Mouse (Mus musculus): ENCODE measurements around the gene Dhx34. TPM values are rescaled to one million over a fixed set of nuclear protein-coding genes. Genes with fewer than 3 reads are reported as not detected.
"Not testable (repeated sequence)": the region's sequence is repeated elsewhere in the genome, so short reads cannot be mapped to it uniquely, and the experiment has no call there.

The Dhx34 gene
- 8.6 and 11.0 TPM in 2 replicates for total RNA-seq (2012; rRNA removed)

- Histone ChIP-seq H3K9me3 (ENCODE audit: control insufficient read depth, insufficient read depth, low read depth, low read length) (no peaks in the 10 kb centered on the region), H3K36me3 (ENCODE audit: control insufficient read depth, insufficient read depth, low read length, poor library complexity, severe bottlenecking) (no peaks in the 10 kb centered on the region), H3K4me1 (ENCODE audit: control insufficient read depth in 2 of 2, insufficient read depth in 2 of 2, low read length in 2 of 2, poor library complexity in 1 of 2) (no peaks in the 10 kb centered on the region), H3K9ac (ENCODE audit: insufficient read depth, low read depth, low read length, poor library complexity, severe bottlenecking) (peak within 1 kb of the TSS; percentile 72), H3K4me3 (ENCODE audit: insufficient read depth in 1 of 2, low read depth in 1 of 2, low read length in 2 of 2, poor library complexity in 1 of 2, severe bottlenecking in 1 of 2) (peak within 1 kb of the TSS; percentile 60 to 69), H3K27ac (ENCODE audit: insufficient read depth, low read depth, low read length, poor library complexity, severe bottlenecking) (no peak within 1 kb of the TSS)
- in situ Hi-C loops (cut with MboI; ENCODE audit: low sequenced_read_pairs in 2 of 2, unreplicated experiment in 2 of 2) = no loop called here
- peak; percentile 98 for DNase-seq (ENCODE audit: low read depth, low spot score)
- no peak for TF ChIP-seq ZC3H11A (IDR thresholded peaks at IDR 0.05; ENCODE audit: borderline replicate concordance, low read depth, low read length)
- TF ChIP-seq HCFC1 (IDR thresholded peaks at IDR 0.05; ENCODE audit: borderline replicate concordance, insufficient read depth, low read length) = peak; percentile 59; the same call in 1 of the 2 replicates
- no peak for TF ChIP-seq CHD2 (IDR thresholded peaks at IDR 0.05; ENCODE audit: low read depth, low read length)
- TF ChIP-seq MAFK (IDR thresholded peaks at IDR 0.05; ENCODE audit: insufficient read depth, low read depth, low read length) = no peak
- TF ChIP-seq ZNF384 (IDR thresholded peaks at IDR 0.05; ENCODE audit: low read depth, low read length) = no peak
Observed at GRCm38 (mm10) chr7:16221582-16222272, at the start of gene Dhx34. Gene Dhx34 (minus strand): TSS chr7:16222037.

GRCm38 (mm10) chr7:16271139-16271538 lies 49.3 kb upstream of the Dhx34 start:
- Histone ChIP-seq H3K4me1 (ENCODE audit: control insufficient read depth in 2 of 2, insufficient read depth in 2 of 2, low read length in 2 of 2, poor library complexity in 1 of 2) (peaks cover 0 to 4% of the 10 kb centered on the region in 2 experiments; a peak in 1 of 4 replicates), H3K36me3 (ENCODE audit: control insufficient read depth, insufficient read depth, low read length, poor library complexity, severe bottlenecking) (peaks cover 12% of the 10 kb centered on the region), H3K4me3 (ENCODE audit: insufficient read depth in 1 of 2, low read depth in 1 of 2, low read length in 2 of 2, poor library complexity in 1 of 2, severe bottlenecking in 1 of 2) (no peak overlapping the region), H3K27ac (ENCODE audit: insufficient read depth, low read depth, low read length, poor library complexity, severe bottlenecking) (no peak overlapping the region), H3K9ac (ENCODE audit: insufficient read depth, low read depth, low read length, poor library complexity, severe bottlenecking) (no peak overlapping the region), H3K9me3 (ENCODE audit: control insufficient read depth, insufficient read depth, low read depth, low read length) (no peaks in the 10 kb centered on the region)
- TF ChIP-seq CHD2 (IDR thresholded peaks at IDR 0.05; ENCODE audit: low read depth, low read length) (no peak), ZC3H11A (IDR thresholded peaks at IDR 0.05; ENCODE audit: borderline replicate concordance, low read depth, low read length) (no peak), HCFC1 (IDR thresholded peaks at IDR 0.05; ENCODE audit: borderline replicate concordance, insufficient read depth, low read length) (no peak), MAFK (IDR thresholded peaks at IDR 0.05; ENCODE audit: insufficient read depth, low read depth, low read length) (no peak), ZNF384 (IDR thresholded peaks at IDR 0.05; ENCODE audit: low read depth, low read length) (no peak)
- DNase-seq (ENCODE audit: low read depth, low spot score) = no peak
- in situ Hi-C loops (cut with MboI; ENCODE audit: low sequenced_read_pairs in 2 of 2, unreplicated experiment in 2 of 2) = loop anchor here in 1 of 2 experiments (25.0 kb wide), 1 partner anchor 309 kb away; the partner anchor contains the start of gene Ehd2

GRCm38 (mm10) chr7:16266593-16266992 lies 44.8 kb upstream of the Dhx34 start:
- not testable (repeated sequence) for H3K4me1 ChIP-seq (ENCODE audit: control insufficient read depth in 2 of 2, insufficient read depth in 2 of 2, low read length in 2 of 2, poor library complexity in 1 of 2); H3K9me3 ChIP-seq (ENCODE audit: control insufficient read depth, insufficient read depth, low read depth, low read length); H3K27ac ChIP-seq (ENCODE audit: insufficient read depth, low read depth, low read length, poor library complexity, severe bottlenecking); H3K4me3 ChIP-seq (ENCODE audit: insufficient read depth in 1 of 2, low read depth in 1 of 2, low read length in 2 of 2, poor library complexity in 1 of 2, severe bottlenecking in 1 of 2); H3K36me3 ChIP-seq (ENCODE audit: control insufficient read depth, insufficient read depth, low read length, poor library complexity, severe bottlenecking); DNase-seq (ENCODE audit: low read depth, low spot score); H3K9ac ChIP-seq (ENCODE audit: insufficient read depth, low read depth, low read length, poor library complexity, severe bottlenecking)
- in situ Hi-C loops (cut with MboI; ENCODE audit: low sequenced_read_pairs in 2 of 2, unreplicated experiment in 2 of 2) = loop anchor here in 1 of 2 experiments (25.0 kb wide), 1 partner anchor 304 kb away; the partner anchor contains the start of gene Ehd2

- Histone ChIP-seq H3K4me3 (ENCODE audit: insufficient read depth in 1 of 2, low read depth in 1 of 2, low read length in 2 of 2, poor library complexity in 1 of 2, severe bottlenecking in 1 of 2) (no peak overlapping the region), H3K9me3 (ENCODE audit: control insufficient read depth, insufficient read depth, low read depth, low read length) (no peaks in the 10 kb centered on the region), H3K9ac (ENCODE audit: insufficient read depth, low read depth, low read length, poor library complexity, severe bottlenecking) (no peak overlapping the region), H3K27ac (ENCODE audit: insufficient read depth, low read depth, low read length, poor library complexity, severe bottlenecking) (no peak overlapping the region), H3K36me3 (ENCODE audit: control insufficient read depth, insufficient read depth, low read length, poor library complexity, severe bottlenecking) (no peaks in the 10 kb centered on the region), H3K4me1 (ENCODE audit: control insufficient read depth in 2 of 2, insufficient read depth in 2 of 2, low read length in 2 of 2, poor library complexity in 1 of 2) (no peaks in the 10 kb centered on the region)
- TF ChIP-seq ZC3H11A (IDR thresholded peaks at IDR 0.05; ENCODE audit: borderline replicate concordance, low read depth, low read length) = no peak
- no peak for TF ChIP-seq ZNF384 (IDR thresholded peaks at IDR 0.05; ENCODE audit: low read depth, low read length)
- TF ChIP-seq HCFC1 (IDR thresholded peaks at IDR 0.05; ENCODE audit: borderline replicate concordance, insufficient read depth, low read length) = no peak
- TF ChIP-seq MAFK (IDR thresholded peaks at IDR 0.05; ENCODE audit: insufficient read depth, low read depth, low read length) = no peak
- no peak for TF ChIP-seq CHD2 (IDR thresholded peaks at IDR 0.05; ENCODE audit: low read depth, low read length)
- DNase-seq (ENCODE audit: low read depth, low spot score) = no peak
- in situ Hi-C loops (cut with MboI; ENCODE audit: low sequenced_read_pairs in 2 of 2, unreplicated experiment in 2 of 2) = loop anchor here in 1 of 2 experiments (25.0 kb wide), 1 partner anchor 304 kb away; the partner anchor contains the start of gene Ehd2
Observed at GRCm38 (mm10) chr7:16265856-16266255, 44.0 kb upstream of the Dhx34 start.
